Mouse (Mus musculus) CD4-positive naive resting alpha-beta T cell, adult 57 days (primary cell): ENCODE results near the gene Tbx1. TPM values are rescaled to one million over a fixed set of nuclear protein-coding genes. Genes with fewer than 3 reads are reported as not detected.

Source experiments
- total RNA-seq: library from RNA; stranded (reverse); gene quantifications from one replicate; pipeline ENCODE4 v1.2.4, GENCODE M21; 2023

Gene Tbx1
- total RNA-seq: not detected

DNA sequence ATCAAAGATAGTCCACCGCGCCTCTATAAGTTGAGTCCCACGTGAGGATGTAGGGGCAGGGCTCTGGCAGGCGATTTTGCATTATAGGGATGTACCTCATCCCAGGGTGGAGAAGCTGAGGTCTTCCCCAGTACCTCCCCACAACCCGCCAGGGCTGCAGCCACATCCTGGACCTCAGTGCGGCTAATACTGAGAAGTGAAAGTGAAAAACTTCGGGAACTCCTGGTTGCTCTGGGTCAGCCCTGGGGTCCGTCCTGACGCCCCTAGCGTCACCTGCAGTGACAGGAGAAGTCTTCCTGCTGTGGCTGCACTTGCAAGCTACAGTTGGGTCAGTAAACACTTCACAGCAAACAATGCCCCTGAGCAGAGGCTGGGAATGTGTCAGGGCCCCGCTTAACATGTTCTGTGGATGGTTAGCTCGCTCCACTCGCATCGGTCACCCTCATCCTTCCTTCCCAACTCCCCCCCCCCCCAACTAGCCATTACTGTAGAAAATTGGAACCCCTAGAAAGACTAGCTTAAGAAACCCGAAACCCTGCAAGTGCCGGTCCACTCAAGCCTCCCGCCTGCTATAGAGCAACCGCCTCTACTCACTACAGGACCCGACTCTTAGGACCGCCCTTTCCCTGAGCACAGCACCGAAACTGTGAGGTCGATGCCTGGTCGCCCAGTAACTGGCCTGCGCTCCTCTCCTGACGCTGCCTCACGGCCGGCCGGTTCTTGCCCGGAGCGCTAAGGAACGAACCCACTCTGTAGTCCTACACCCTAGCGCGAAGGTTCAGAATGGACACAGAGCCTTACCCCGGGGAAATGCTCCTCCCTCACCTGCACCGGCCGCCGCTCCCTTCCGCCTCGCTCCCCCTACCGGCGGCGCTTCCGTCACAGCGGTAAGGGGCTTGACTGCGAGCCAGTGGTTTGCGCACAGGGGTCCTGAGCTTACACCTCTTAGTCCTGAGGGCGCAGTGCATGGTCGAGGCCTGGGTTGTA is at the start of gene Tbx1:
Tbx1 (minus strand) TSS at position 868 of the 987 bp plus-strand sequence.

DNA sequence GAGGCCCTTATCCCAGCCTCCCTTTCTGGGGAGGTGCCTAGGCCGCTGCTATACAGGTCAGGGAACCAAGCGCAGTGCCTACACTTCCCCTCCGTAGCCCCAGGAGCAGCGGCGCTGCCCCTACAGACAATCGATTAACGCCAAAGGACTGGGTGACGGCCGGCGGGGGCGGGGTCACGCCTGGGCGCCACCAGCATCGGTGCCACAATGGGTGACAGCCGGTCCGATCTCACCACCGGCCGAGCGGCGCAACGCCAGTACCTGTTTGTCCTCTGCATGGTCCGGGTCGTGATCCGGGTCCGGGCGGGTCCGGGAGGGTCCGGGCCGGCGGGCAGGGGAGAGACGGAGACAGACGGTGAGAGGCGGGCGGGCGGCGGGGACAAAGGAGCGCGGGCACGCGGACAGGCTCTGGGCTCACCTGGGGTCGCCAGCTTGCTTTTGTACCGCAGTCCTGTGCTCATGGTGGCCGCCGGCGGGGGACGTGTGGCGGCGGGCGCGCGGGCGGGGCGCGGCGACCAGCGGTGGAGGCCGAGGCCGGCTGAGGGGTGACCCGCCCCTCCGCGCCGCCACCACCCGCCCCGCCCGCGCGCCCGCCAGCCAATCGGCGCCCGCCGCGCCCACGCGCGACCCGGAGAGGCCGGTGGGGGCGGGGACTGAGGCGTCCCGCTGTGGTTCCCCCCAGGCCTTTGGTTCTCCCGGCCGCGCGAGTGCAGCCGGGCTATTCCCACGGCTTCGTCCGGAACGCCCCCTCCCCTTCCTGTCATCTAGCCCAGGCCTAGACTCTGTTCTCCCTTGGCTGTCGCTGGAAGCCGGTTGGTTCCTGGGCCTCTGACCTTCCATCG is 39.1 kb upstream of the Tbx1 start, which contains the start of gene Sept5:
Sept5 (minus strand) TSS at position 565 of the 842 bp plus-strand sequence.

DNA sequence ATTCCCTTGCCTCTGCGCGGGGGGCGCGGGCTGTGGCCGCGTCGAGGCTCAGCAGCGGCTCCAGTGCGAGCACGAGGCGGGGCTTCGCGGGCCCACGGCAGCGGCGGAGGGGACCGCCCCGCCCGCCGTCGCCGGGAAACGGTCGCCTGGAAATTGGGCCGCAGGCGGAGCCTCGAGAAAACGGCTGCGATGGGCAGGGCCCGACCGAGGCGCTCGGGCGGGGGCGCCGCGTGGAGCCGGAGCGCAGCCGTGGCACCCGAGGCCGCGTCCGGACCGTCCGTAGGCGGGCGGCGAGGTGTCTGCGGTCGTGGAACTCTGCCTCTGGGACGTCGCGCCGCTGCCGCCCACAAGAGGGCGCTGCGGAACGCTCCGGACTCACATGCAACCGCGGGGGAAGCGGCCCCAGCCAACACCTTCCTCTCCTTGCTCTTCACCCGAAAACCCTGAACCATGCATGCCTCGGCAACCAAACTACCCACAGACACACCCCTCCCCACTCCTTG is 36.0 kb upstream of the Tbx1 start, which contains the start of gene Gm49601:
Gm49601 (minus strand) TSS at position 52 of the 503 bp plus-strand sequence.

DNA sequence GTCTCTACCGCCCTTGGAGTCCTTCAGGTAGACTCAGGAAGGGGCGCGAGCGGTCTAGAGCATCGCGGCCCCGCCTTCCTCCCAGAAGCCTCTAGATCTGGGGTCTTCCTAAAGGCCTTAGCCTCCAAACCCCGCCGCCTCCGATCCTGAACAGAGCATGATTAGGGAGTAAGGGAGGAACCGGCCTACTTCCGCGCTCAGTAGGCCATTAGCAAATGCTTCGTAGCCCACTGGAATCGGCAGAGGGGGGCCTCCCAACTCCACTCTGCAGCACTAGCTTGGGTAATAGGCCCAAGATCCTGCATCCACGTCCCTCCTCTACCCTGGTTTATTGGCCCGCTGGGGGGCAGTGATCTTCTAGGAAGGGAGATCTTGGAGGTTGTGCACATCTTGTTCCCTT is 31.5 kb upstream of the Tbx1 start, which contains the start of gene Gp1bb:
Gp1bb (minus strand) TSS at position 385 of the 400 bp plus-strand sequence.

Other genes with a start within 250 kb of the Tbx1 start
- gene Tango2, start 242.6 kb downstream of the Tbx1 start, total RNA-seq: 44.7 TPM
- gene Arvcf, start 242.5 kb downstream of the Tbx1 start, total RNA-seq: 4.8 TPM
- 17.0 TPM for gene Txnrd2, start 164.3 kb downstream of the Tbx1 start, total RNA-seq
- gene Comt, start 163.8 kb downstream of the Tbx1 start, total RNA-seq: 12.6 TPM
- 13.2 TPM for gene Gnb1l, start 92.0 kb downstream of the Tbx1 start, total RNA-seq
- gene Rtl10, start 91.8 kb downstream of the Tbx1 start, total RNA-seq: 9.1 TPM
- gene Gp1bb, start 31.7 kb upstream of the Tbx1 start, total RNA-seq: 0.38 TPM
- not detected for gene Gm49601, start 35.8 kb upstream of the Tbx1 start, total RNA-seq
- gene Sept5, start 39.3 kb upstream of the Tbx1 start, total RNA-seq: not detected
- gene Cldn5, start 186.2 kb upstream of the Tbx1 start, total RNA-seq: 0.41 TPM
- 112 TPM for gene Ufd1, start 221.1 kb upstream of the Tbx1 start, total RNA-seq
- 5.3 TPM for gene Cdc45, start 221.3 kb upstream of the Tbx1 start, total RNA-seq
- 58.7 TPM for gene 2510002D24Rik, start 245.9 kb upstream of the Tbx1 start, total RNA-seq
- 4.7 TPM for gene Gm28539, start 245.9 kb upstream of the Tbx1 start, total RNA-seq